Mouse (Mus musculus) telencephalon, adult 2 months (tissue): ENCODE data around the gene Clec2d.

Experiments
- DNase-seq: peaks from one replicate; pipeline ENCODE4 v3.0.0-alpha.2; 2011; ENCODE audit warnings: low read depth, low spot score

The Clec2d gene

DNA sequence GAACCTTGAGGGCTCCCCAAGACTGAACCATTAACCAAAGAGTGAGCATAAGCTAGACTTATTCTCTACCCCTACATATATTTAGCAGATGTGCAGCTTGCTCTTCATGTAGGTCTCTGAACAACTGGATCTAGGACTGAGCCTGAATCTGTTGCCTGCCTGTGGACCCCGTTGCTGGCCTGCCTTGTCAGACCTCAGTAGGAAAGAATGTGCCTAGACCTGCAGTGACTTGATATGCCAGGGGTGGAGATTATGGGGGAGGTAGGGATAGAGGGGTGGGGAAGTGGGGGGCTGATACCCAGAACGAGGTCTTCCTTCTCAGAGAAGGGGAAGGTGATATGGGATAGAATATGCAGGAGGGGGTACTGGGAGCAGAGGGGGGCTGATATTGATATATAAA lies 43.2 kb downstream of the Clec2d start:
- DNase-seq = no peak

GRCm38 (mm10) chr6:129224090-129224489 lies 43.7 kb downstream of the Clec2d start:
- no peak for DNase-seq

- no peak for DNase-seq
Measured at GRCm38 (mm10) chr6:129225078-129225477, 44.7 kb downstream of the Clec2d start.

- no peak for DNase-seq
Measured at GRCm38 (mm10) chr6:129228935-129229773, 48.7 kb downstream of the Clec2d start.

DNA sequence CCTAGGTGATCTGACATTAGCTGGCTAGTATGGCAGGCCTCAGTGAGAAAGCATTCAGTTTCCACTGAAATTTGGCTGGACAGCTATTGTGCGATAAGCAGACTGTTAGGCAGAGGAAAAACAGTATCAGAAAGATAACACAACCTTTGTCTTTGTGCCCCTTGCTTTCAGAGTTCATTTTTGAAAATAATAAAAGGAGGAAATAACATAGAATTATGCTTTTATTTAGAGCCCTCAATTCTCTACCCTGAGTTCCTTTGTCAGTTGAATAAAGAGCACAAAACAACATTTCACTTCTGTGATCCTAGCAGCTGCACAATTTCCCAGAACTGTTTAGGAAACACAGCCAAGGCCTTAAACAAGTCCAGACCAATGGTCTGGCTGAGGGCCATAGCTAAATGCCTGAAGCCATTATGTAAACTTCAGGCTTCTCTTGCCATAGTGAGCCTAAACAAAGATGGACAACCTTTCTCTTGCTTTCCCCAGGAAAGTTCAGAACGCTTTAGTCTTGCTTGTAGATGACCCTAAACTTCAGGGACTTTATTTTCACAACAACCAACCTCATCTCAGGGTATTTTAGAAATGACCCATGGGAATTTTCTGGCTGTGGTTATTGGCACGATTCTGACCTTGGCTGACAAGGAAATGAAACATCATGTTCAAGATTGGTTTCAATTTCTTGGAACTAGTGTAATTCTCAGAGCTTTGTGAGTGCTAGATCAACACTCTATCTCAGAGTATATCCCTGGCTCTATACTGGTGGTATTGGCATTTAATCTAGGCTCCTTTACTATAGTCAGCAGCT lies 49.6 kb downstream of the Clec2d start:
- no peak for DNase-seq

GRCm38 (mm10) chr6:129232005-129232841 lies 51.8 kb downstream of the Clec2d start:
- DNase-seq = no peak

GRCm38 (mm10) chr6:129232842-129233205 lies 52.4 kb downstream of the Clec2d start:
- no peak for DNase-seq

GRCm38 (mm10) chr6:129233366-129233954 lies 53.0 kb downstream of the Clec2d start:
- DNase-seq = no peak

- no peak for DNase-seq
Measured at GRCm38 (mm10) chr6:129233955-129234369, 53.5 kb downstream of the Clec2d start.

DNA sequence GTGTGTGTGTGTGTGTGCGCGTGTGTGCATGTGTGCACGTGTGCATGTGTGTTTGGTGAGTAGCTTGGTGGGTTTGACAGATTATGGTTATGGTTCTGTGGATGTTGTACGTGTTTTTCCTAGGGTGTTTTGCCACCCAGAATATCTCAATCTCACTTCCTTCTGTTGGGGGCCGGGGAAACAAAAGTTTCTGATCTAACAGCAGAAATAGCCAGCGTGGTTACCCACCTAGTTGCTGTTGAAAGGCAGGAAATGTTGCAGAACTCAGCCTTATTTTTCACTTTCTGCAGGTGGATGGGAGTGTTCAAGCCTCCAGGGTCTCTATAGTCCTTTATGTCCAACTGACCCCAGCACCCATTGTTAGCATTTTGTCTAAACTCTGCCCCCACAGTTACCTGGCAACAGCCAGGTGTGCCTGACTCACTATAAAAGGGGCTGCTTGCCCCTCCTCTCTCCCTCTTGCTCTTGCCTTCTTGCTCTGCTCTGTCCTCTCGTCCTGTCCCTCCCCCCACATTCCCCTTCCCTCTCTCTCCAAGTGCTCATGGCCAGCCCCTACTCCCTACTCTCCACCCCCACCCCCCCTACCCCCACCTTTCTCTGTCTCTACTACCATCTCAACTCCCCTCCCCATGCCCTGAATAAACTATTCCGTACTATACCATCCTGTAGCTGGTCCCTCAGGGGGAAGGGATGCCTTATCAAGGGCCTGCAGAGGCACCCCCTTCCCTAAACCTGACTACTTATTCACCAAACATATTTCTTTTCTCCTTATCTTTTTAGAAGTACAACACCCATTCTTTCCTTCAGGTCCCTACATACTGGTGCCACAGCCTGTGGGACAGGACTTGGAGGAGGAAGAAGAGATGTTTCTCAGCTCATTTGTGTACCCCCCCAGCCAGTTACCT lies 54.3 kb downstream of the Clec2d start:
- DNase-seq = no peak

- no peak for DNase-seq
Measured at GRCm38 (mm10) chr6:129235855-129236461, 55.5 kb downstream of the Clec2d start.
